Mouse (Mus musculus): ENCODE data around the gene Vwa5b2.

Vwa5b2 gene

DNA sequence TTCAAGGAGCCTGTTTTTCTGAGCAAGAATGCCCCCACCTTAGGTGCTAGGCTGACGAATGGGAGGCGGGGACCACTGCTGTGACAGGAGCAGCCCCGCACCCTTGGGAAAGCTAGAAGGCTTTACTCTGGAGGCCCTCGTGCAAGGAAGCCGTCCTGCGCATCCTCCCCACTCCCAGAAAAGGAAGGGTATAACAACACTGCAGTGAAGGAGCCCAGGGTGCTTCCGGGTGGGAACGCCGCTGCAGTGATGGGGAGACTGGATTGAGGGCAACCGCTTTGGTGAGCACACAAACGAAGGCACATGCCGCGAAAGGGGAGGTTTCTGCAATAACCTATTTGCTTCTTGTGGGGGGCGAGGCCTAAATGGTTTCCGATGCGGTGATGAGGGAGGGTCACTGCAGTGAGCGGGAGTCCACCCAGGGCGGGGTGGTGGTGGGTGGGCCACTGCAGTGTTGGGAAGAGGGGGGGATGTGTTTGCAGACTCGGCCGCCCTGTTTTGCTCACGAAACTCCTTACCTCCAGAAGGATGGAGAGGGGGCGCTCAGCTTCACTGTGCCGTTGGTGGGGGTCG lies at the start of gene Vwa5b2:
Gene Vwa5b2, plus strand, starts transcription at position 106 of the 573 bp plus-strand sequence.
- DNase-seq (ENCODE audit: low spot score in 2 of 2): peak in 1 of 2 experiments; percentile 32

DNA sequence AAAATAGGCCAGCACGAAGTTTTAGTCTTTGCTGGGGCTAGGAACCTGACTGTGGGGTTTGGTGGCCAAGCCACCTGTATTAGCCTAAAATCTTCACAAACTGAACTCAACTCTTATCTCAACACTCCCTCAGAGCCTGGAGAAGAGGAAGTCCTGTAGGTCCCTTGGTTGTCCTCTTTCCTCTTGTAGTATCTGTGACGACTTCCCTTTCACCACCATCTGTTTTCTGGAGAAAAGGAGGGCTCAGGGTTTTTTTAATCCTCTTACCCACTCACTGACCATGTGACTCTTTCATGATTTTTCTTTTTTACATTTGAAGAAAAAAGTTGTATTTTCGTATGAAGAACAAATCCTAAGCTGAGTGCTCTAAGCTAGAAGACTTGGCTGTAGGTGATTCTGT lies 49.6 kb upstream of the Vwa5b2 start:
- DNase-seq (ENCODE audit: low spot score in 2 of 2): no peak

DNA sequence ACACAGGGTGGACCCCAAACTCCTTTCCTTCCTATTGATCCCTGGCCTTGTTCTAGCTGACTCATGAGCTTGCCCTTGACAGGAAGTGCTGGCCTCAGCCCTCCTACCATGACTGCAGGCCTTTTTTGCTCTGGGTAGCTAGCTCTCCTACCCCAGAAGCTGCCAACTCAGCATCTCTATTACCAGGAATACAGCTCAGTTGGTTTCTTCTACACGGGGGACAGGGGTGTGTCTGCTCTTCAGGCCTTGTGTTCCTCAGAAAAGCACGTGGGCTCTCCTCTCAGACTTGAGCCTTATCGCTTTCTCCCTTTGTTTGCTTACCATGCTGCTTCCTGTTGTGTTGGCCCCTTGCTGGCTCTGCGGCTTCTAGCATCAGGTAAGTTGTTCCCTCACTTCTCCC lies 48.8 kb upstream of the Vwa5b2 start:
- DNase-seq (ENCODE audit: low spot score in 2 of 2): no peak

DNA sequence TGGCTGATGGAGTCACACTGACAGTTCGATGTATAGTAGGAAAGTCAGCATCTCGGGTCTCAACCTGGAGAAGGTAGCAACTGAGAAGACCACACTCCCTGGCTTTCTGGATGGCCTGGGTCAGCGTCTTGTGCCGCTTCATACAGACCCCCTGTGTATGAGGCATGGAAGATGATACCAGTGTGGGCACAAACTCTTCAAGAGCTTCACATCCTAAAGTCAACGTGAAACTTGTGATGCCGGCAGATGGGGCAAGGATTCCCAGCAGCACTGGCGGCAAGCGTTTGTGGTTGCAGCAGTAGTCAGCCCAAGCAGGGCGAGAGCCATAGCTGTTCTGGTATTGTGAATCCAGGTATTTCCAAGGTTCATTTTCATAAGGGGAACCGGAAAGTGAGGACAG lies 43.6 kb upstream of the Vwa5b2 start:
- DNase-seq (ENCODE audit: low spot score in 2 of 2): no peak

DNA sequence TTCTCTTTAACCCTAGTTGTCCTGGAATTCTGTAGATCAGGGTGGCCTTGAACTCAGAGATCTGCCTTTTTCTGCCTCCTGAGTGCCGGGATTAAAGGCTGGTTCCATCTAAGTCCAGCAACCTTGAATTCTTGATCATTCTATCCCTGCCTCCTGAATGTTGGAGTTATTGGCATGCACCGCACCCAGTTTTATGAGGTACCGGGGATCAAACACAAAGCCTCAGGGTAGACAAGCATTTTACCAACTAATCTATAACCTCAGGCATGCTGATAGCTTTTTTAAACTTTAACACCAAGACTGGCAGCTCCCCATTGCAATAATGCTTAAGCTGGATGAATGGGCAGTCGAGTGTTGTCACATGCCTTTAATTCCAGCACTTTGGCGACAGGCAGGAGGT lies 41.8 kb upstream of the Vwa5b2 start:
- DNase-seq (ENCODE audit: low spot score in 2 of 2): no peak

DNA sequence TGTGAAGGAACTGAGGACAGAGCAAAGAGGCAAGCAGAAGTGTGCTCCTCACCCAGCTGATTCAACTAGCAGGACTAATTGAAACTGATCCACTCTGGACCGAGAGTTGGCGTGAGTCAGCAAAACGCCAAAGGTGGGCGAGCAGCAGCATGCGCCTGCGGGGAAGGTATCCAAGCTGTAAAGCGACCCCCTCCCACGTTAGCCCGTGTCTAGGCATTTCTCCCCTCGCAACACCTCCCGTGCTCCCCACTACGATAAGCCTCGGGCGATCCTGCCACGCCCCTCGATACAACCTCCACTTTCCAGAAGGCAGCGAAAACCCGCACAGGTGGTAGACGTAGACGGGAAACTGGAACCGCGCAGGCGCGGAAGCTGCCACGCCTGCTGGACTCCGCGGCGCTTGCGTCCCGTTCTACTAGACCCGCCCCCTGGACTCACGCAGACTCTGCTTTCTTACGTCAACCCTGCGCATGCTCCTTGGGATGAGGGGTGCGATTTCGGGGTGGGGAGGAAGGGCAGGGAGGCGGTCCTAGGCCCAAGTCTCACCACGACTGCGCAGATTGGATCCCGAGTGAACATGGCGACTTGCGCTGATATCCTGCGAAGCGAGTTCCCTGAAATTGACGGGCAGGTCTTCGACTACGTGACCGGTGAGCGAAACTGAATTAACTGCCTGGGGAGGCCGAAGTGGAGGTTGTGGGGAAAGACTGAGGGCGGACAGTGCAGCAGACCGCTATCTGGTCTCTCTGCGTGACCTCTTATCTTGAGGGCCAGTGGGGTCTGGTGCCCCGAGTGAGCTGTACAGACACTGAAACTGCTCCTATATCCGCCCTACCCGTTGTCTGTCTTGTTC lies 40.9 kb upstream of the Vwa5b2 start, which contains the start of gene Abcf3:
Gene Abcf3, plus strand, starts transcription at position 482 of the 853 bp plus-strand sequence.
- peak; percentile 97 to 98 for DNase-seq (ENCODE audit: low spot score in 2 of 2)

DNA sequence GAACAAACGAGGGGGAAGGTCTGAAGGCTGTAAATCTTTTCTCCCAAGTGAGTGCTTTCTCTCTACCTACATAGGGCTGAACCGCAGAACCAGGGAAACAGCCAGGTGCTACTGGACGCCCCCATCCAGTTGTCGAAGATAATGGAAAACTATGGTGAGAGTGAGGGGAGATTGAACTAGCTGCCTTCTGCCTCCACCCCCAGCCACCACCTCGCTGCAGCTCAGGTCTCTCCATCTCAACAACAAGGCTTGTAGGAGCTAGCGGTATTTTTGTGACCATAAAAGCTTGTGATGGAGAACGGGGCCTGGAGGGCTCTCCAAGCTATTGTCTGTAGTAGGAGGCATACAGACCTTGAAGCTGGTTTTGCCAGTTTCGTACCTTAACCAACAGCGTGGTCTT lies 40.1 kb upstream of the Vwa5b2 start:
- DNase-seq (ENCODE audit: low spot score in 2 of 2): no peak

DNA sequence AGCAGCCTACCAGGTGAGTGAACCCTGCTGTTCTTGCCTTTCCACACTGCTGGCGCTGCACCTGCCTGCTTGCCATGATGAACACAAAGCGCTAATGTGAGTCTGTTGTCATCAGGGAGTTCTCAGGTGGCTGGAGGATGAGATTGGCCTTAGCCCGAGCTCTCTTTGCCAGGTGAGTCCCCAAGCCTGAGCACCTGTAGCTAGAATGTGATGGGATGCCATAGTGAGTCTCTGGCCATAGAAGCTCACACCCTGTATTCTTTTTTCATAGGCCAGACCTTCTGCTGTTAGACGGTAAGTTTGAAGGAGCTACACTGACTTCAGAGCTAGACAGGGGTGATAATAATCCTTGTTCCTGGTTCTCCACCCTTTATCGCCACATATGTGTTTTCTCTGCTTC lies 37.6 kb upstream of the Vwa5b2 start:
- DNase-seq (ENCODE audit: low spot score in 2 of 2): no peak

DNA sequence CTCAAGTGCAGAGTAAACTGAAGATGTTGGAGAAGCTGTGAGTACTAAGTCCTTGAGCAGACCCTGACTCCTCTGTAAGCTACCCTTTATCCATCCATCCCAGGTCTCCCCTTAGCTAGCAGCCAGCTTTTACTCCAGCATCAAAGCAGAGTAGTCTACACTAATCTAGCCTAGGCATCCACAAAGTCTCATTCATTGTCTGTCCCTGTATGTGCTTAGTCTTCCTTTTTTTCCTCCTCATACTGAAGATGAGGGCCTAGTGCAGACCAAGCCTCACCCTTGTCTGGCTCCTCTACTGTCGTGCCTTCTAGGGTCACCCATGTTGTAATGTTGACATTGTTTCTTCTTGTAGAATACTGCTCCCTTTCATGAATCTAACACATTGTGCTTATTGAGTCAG lies 36.7 kb upstream of the Vwa5b2 start:
- DNase-seq (ENCODE audit: low spot score in 2 of 2): no peak

DNA sequence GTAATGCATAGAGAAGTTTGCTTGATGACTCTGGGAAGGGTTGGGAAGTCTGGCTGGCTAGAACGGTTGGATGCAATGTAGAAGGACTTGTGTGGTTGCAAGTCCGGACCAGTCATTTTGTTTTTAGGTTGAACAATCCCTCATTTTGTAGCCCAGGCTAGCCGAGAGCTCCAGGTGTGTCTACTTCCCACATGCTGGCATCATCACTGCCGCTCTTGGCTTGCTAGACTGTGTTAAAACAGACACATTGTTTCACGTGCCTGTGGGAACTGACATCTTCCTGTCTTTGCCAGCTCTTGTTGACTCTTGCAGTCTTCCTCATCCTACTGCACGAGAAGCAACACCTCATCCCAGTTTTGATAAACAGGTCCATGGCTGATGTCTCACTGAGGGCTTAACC lies 34.3 kb upstream of the Vwa5b2 start:
- DNase-seq (ENCODE audit: low spot score in 2 of 2): no peak

DNA sequence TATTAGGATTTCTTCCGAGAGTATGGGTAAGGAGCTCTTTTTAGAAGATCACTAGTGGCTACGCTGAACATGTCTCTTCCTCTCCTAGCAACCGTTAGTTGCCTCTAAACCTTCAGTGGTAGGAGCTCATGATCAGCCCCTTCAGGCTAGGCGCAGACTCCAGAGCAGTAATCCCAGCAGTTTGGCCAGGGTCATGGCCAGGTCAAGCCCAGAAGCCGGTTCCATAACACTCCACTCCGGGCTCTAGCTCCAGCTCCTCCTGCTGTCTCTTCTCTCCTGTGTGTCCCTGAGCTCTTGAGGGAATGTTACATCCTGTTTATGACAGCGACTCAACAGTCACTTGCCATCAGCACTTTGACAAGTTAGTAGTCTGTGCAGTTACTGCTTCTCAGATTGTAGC lies 31.9 kb upstream of the Vwa5b2 start:
- DNase-seq (ENCODE audit: low spot score in 2 of 2): no peak

DNA sequence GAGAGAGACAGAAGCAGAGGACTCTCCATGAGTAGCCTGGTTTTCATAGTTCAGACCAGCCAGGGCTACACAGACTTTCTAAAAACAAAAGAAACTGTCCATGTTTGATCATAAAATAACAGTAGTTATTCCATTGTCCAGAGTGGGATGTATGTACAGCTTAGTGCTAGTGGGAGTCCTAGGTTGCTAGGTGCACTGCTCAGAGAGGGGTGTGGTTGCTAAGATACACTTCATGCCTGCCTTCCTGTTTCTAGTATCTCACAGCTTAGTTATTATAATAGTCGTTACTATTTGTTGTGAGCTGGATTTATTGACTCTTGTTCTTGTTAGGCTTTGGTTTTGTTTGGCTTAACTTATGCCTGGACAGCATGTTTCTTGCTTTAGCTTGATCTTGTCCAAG lies 24.2 kb upstream of the Vwa5b2 start:
- DNase-seq (ENCODE audit: low spot score in 2 of 2): no peak

DNA sequence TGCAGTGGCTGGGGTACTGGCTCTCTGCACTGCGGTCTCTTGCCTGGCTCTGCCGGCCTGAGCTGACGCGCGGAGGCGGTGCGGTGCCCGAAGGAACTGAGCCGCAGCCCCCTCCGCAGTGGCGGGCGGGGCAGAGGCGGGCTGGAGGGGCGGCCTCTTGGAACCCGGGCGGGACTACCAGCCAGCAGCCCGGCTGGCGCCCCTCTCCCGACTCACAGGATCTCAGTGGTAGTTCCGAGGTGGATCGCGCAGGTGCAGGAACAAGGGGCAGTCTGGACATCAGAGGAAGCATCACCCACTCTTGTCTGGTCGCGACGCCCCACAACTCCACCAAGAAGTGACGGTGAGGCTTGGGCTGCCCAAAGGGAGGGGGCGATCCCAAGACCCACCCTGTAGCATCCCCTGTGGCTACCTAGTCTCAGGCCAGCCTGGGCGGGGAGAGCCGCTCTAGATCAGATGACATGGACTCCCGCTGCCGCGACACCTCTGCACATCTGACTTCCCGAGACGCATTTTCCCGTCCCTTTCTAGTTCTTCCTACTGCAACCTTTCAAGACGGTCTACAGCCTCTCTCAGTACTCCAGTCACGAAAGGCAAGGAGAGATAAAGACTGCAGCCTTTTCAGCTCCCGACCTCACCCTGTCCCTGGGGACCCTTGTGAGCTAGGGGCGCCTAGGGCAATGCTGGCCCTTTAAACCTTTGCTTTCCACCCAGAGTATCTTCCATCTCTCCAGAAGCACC lies 838 bp downstream of the Vwa5b2 start:
- DNase-seq (ENCODE audit: low spot score in 2 of 2): peak in 1 of 2 experiments; percentile 55

DNA sequence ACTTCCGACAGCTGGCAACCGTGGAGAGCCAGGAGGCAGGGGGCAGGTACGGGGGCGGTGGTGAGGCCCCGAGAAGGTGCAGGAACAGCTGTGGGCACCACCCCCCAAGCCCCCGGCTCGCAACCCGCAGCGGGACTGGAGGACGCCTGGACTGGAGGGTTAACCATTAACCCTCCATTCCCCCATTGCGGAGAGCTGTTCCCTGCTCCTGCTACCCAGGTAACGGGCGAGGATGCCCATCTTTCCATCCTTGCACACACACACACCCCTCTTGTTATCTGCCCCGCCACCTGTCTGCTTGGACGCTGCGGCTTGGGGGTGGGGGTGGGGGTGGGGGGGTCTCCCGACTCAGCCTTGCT lies 1.4 kb downstream of the Vwa5b2 start:
- no peak for DNase-seq (ENCODE audit: low spot score in 2 of 2)

DNA sequence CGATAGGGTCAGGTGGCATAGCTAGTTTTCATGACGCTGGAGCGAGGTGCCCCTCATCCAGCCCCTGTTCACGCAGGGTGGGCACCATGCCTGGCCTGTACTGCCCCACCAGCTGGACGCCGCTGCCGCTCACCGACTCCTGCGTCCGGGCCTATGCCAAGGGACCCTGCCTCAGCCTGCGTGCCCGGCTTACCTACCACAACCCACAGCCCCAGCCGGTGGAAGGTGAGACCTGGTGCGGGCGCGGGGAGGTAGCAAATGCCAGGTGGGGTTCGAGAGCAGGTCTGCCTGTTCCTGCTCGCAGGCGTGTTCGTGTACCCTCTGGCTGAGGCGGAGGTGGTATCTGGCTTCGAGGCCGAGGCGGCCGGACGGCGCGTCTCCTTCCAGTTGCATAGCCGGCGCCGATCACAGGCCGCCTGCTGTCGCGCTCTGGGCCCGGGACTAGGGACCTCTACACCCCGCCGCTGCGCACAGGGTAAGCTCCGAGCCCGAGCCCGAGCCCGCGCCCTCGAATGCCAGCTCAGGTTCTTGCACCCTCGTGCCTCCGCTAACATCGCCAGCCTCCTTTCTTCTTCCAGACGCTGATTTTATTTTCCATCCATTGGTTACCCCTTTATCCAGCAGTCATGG lies 1.9 kb downstream of the Vwa5b2 start:
- no peak for DNase-seq (ENCODE audit: low spot score in 2 of 2)

DNA sequence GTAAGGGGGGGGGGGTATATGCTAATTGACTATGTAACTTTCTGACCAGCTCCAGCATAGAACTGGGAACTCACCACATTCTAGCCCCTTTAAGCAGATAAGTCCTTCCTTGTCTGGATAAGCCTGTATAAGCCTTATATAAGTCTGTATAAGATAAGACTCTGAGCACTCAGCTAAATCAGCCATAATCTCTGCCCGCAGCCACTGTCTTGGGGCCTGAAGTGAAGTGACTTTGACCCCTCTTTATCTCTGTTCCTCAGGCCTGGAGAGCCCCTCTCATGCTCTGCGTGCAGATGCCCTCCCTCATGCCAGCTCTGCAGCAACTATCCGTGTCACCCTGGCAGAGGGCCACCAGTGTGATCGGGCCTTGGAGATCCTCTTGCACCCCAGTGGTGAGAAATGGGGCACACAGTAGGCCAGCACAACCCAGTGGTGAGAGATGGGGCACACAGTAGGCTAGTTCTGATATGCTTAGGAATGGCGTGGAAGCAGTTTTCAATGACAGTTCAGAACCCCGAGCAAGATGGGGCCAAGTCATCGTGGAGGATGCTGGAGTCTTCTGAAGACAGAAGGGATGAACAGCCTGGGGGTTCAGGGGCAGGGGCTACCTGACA lies 5.9 kb downstream of the Vwa5b2 start:
- no peak for DNase-seq (ENCODE audit: low spot score in 2 of 2)

DNA sequence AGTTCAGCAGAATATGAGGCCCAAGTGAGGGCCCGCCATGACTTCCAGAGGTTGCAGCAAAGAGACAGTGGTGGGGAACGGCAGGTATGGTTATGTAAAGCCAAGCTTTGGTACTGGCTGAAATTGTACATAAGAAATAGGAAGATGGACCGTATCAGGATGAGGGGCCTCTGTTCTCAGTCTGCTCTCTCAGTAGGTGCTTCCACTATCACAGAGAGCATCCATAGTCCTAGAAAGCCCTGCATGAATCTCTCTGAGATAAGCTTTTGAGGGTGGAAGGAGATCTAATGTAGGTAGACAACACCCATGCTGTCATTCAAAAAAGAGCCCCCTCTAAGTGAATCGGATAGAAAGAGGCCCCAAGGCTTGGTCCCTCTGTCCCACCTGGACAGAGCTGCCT lies 6.5 kb downstream of the Vwa5b2 start:
- DNase-seq (ENCODE audit: low spot score in 2 of 2): no peak

DNA sequence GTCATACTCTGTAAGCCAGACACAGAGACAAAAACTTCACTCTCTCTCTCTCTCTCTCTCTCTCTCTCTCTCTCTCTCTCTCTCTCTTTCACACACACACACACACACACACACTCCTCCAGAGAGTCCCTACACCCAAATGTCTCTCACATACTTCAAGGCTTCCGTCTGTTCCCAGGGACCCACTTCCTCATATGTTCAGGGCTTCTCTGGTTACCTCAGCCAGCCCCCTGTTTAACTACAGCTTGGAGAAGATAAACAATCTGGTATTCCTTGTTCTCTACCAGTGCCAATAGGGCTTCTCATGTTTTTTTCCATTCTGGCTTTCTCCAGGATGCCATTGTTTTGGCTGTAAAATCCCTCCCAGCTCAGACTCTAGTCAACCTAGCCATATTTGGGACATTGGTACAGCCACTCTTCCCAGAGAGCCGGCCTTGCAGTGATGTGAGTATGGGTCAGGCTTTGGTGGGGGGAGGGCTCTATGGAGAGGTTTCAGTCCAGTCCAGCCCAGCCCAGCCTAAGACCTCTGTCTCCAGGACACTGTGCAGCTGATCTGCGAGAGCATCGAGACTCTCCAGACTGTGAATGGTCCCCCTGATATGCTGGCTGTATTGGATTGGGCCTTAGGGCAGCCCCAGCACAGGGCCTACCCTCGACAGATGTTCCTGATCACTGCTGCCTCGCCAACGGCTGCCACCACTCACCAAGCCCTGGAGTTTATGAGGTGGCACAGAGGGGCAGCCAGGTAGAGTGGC lies 7.6 kb downstream of the Vwa5b2 start:
- no peak for DNase-seq (ENCODE audit: low spot score in 2 of 2)

DNA sequence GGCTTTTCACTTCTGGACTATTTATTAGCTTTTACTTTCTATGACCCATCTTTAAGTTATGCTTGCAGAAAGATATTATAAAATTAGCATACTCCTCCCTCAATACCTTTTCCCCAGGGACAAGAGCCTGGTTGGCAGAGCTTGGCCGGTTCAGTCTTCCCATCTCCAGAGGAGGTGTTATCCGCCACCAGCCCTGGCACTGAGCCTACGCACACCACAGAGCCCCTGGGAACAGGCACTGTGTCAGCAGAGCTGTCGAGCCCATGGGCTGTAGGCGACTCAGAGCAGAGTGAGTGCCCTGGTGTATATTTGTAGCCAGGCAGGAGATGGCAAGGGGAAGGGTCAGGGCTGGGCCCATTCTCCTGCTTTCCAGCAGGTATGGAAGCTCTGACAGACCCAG lies 11.2 kb downstream of the Vwa5b2 start:
- no peak for DNase-seq (ENCODE audit: low spot score in 2 of 2)

DNA sequence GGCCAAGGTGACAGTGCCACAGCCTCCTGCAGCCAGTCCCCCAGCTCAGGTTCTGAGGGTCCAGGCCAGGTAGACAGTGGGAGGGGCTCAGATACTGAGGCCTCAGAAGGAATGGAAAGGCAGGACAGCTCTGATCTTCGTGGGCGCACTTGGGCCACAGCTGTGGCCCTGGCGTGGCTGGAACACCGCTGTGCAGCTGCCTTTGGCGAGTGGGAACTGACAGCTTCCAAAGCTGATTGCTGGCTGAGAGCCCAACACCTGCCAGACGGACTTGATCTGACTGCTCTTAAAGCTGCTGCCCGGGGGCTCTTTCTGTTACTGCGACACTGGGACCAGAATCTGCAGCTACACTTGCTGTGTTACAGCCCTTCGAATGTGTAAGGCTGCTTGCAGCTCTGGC lies 15.4 kb downstream of the Vwa5b2 start:
- no peak for DNase-seq (ENCODE audit: low spot score in 2 of 2)
